Mouse (Mus musculus) heart, postnatal 0 days (tissue): Measurements from ENCODE around the gene Rab13.

ENCODE experiments used
- CTCF ChIP-seq: IDR thresholded peaks from 2 replicates; pipeline ENCODE4 v1.5.1; 2016; ENCODE audit warnings: antibody characterized with exemption, control low read depth, low read depth
- EP300 ChIP-seq: IDR thresholded peaks from 2 replicates; pipeline ENCODE4 v1.6.1; 2016; ENCODE audit warnings: antibody characterized with exemption, low read depth

DNA sequence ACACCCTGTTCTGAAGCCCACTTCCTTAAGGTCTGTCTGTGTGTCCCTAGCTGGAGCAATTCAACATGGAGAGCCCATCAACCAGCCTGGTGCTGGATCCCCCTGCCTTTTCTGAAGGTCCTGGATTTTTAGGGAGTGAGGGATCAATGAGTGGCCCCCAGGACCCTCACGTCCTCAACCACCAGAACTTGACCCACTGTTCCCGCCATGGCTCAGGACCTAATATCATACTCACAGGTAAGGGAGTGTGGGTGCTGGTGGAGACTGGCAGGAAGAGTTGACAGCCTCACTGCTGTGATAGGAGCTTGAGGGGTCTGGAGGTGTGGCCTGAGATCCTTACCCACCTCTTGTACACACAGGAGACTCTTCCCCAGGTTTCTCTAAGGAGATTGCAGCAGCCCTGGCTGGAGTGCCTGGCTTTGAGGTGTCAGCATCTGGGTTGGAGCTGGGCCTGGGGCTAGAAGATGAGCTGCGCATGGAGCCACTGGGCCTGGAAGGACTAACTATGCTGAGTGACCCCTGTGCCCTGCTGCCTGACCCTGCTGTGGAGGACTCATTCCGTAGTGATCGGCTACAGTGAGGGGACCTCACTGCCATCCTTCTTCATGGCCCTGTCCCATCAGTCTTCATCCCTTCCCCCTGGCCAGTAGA, 49.8 kb downstream of the Rab13 start:
- TF ChIP-seq CTCF = no peak
- no peak for TF ChIP-seq EP300
